Mouse (Mus musculus) MEL (cell line): ENCODE data around the gene Gm436. TPM values are rescaled to one million over a fixed set of nuclear protein-coding genes. Genes with fewer than 3 reads are reported as not detected.

Experiments used
- DNase-seq: peaks from one replicate; pipeline ENCODE4 v3.0.0; 2011; ENCODE audit warnings: low read depth, low spot score
- H3K27ac ChIP-seq: 2 replicates; pipeline ENCODE4 v1.5.1; 2012; ENCODE audit warnings: low read depth, mild to moderate bottlenecking, control low read depth, low read length, moderate library complexity; ENCODE audit not compliant: control insufficient read depth
- H3K27me3 ChIP-seq, 2 experiments: fragments of 150-350 bp in 1 of 2; sonication (generic) in 1 of 2; 2 replicates each; pipeline ENCODE4 v1.6.1; 2012; ENCODE audit warnings: low read length in 2 of 2, mild to moderate bottlenecking in 2 of 2, improper control_type of control experiment in 1 of 2, moderate library complexity in 1 of 2; ENCODE audit not compliant: insufficient read depth in 2 of 2, control insufficient read depth in 1 of 2
- H3K36me3 ChIP-seq, 2 experiments: 2 replicates each; pipeline ENCODE4 v1.6.1; 2012 to 2014; ENCODE audit warnings: low read length in 2 of 2, improper control_type of control experiment in 1 of 2, inconsistent platforms in 1 of 2, mild to moderate bottlenecking in 1 of 2; ENCODE audit not compliant: insufficient read depth in 2 of 2, control insufficient read depth in 1 of 2
- H3K4me1 ChIP-seq, 2 experiments: fragments of 150-350 bp in 1 of 2; sonication (generic) in 1 of 2; 2 replicates each; pipeline ENCODE4 v1.6.1; 2012; ENCODE audit warnings: low read length in 2 of 2, improper control_type of control experiment in 1 of 2, mild to moderate bottlenecking in 1 of 2; ENCODE audit not compliant: insufficient read depth in 2 of 2, control insufficient read depth in 1 of 2
- H3K4me3 ChIP-seq, 2 experiments: fragments of 150-350 bp in 1 of 2; sonication (generic) in 1 of 2; 2 replicates each; pipeline ENCODE4 v1.5.1; 2012; ENCODE audit warnings: low read depth in 2 of 2, low read length in 2 of 2, mild to moderate bottlenecking in 2 of 2, moderate library complexity in 2 of 2, control low read depth in 1 of 2, improper control_type of control experiment in 1 of 2; ENCODE audit not compliant: control insufficient read depth in 1 of 2, insufficient read depth in 1 of 2
- H3K79me2 ChIP-seq: 2 replicates; pipeline ENCODE4 v1.6.1; 2012; ENCODE audit warnings: mild to moderate bottlenecking, low read length, moderate library complexity; ENCODE audit not compliant: control insufficient read depth, poor library complexity, insufficient read depth
- H3K9ac ChIP-seq: 2 replicates; pipeline ENCODE4 v1.6.1; 2012; ENCODE audit warnings: low read depth, mild to moderate bottlenecking, control low read depth, low read length, moderate library complexity; ENCODE audit not compliant: control insufficient read depth, poor library complexity, severe bottlenecking
- H3K9me3 ChIP-seq: fragments of 150-350 bp; sonication (generic); replicated peaks from 2 replicates; pipeline ENCODE4 v1.6.1; 2012; ENCODE audit warnings: mild to moderate bottlenecking, low read length, improper control_type of control experiment, moderate library complexity; ENCODE audit not compliant: insufficient read depth
- E2F4 ChIP-seq: IDR thresholded peaks from 2 replicates; pipeline ENCODE4 v1.6.1; 2011; ENCODE audit warnings: low read depth, low read length, improper control_type of control experiment, borderline replicate concordance
- ELF1 ChIP-seq: IDR thresholded peaks from 2 replicates; pipeline ENCODE4 v1.6.1; 2014; ENCODE audit warnings: low read depth, mild to moderate bottlenecking, inconsistent platforms, low read length, improper control_type of control experiment, moderate library complexity
- KAT2A ChIP-seq: conservative IDR thresholded peaks from 2 replicates; pipeline ENCODE4 v1.6.1; 2012; ENCODE audit warnings: low read depth, low read length, improper control_type of control experiment, inconsistent platforms
- MAX ChIP-seq: IDR thresholded peaks from 2 replicates; pipeline ENCODE4 v1.6.1; 2011; ENCODE audit warnings: low read length, improper control_type of control experiment
- MXI1 ChIP-seq: IDR thresholded peaks from 2 replicates; pipeline ENCODE4 v1.6.1; 2011; ENCODE audit warnings: mild to moderate bottlenecking, low read depth, low read length, improper control_type of control experiment
- MYC ChIP-seq: IDR thresholded peaks from 2 replicates; pipeline ENCODE4 v1.6.1; 2011; ENCODE audit warnings: low read depth, mild to moderate bottlenecking, low read length, improper control_type of control experiment, moderate library complexity
- RCOR1 ChIP-seq: IDR thresholded peaks from 2 replicates; pipeline ENCODE4 v1.6.1; 2012; ENCODE audit warnings: low read depth, mild to moderate bottlenecking, inconsistent platforms, low read length, improper control_type of control experiment
- SIN3A ChIP-seq: IDR thresholded peaks from 2 replicates; pipeline ENCODE4 v1.6.1; 2012; ENCODE audit warnings: low read length, improper control_type of control experiment, inconsistent platforms
- SMC3 ChIP-seq: IDR thresholded peaks from 2 replicates; pipeline ENCODE4 v1.6.1; 2011; ENCODE audit warnings: low read depth, low read length, improper control_type of control experiment
- TCF12 ChIP-seq: IDR thresholded peaks from 2 replicates; pipeline ENCODE4 v1.6.1; 2014; ENCODE audit warnings: low read depth, mild to moderate bottlenecking, inconsistent platforms, low read length, improper control_type of control experiment, moderate library complexity
- UBTF ChIP-seq: IDR thresholded peaks from 2 replicates; pipeline ENCODE4 v1.6.1; 2012; ENCODE audit warnings: low read depth, mild to moderate bottlenecking, inconsistent platforms, low read length, improper control_type of control experiment, moderate library complexity, borderline replicate concordance; ENCODE audit not compliant: insufficient read depth
- USF1 ChIP-seq: IDR thresholded peaks from 2 replicates; pipeline ENCODE4 v1.6.1; 2014; ENCODE audit warnings: low read depth, mild to moderate bottlenecking, inconsistent platforms, low read length, improper control_type of control experiment, moderate library complexity
- ZMIZ1 ChIP-seq: IDR thresholded peaks from 2 replicates; pipeline ENCODE4 v1.6.1; 2012; ENCODE audit warnings: low read depth, mild to moderate bottlenecking, inconsistent platforms, low read length, improper control_type of control experiment, moderate library complexity
- ZNF384 ChIP-seq: IDR thresholded peaks from 2 replicates; pipeline ENCODE4 v1.6.1; 2012; ENCODE audit warnings: low read depth, mild to moderate bottlenecking, inconsistent platforms, low read length, improper control_type of control experiment
- polyA plus RNA-seq, 2 experiments: library from polyadenylated mRNA; stranded (reverse) in 1 of 2; unstranded in 1 of 2; fragments of >175 nt in 1 of 2; fragments of >200 nt in 1 of 2; gene quantifications; 2 replicates each; pipeline versions ENCODE4 v1.2.1 to v1.2.4; 2012; ENCODE audit warnings: low replicate concordance in 2 of 2, low read depth in 1 of 2; ENCODE audit not compliant: insufficient read length in 2 of 2, insufficient read depth in 1 of 2, missing spikeins in 1 of 2
- total RNA-seq: library from RNA; depleted of rRNA; stranded (reverse); fragments of 300-350 nt; gene quantifications from 2 replicates; pipeline ENCODE4 v1.2.3, GENCODE M21; 2012; rRNA removed

Gm436 gene
- total and polyA plus RNA-seq, 3 experiments = not detected

GRCm38 (mm10) chr4:144638263-144638662, 47.9 kb downstream of the Gm436 start:
- DNase-seq = no peak

More at GRCm38 (mm10) chr4:144638263-144638662, 47.9 kb downstream of the Gm436 start:
- Histone ChIP-seq H3K36me3 (no peaks in the 10 kb centered on the region), H3K4me3 (no peak overlapping the region), H3K27ac (no peak overlapping the region), H3K27me3 (no peaks in the 10 kb centered on the region), H3K4me1 (no peaks in the 10 kb centered on the region), H3K79me2 (no peaks in the 10 kb centered on the region), H3K9ac (no peak overlapping the region), H3K9me3 (no peaks in the 10 kb centered on the region)
- TF ChIP-seq UBTF = no peak
- TF ChIP-seq ELF1 = no peak
- no peak for TF ChIP-seq E2F4
- no peak for TF ChIP-seq MXI1
- no peak for TF ChIP-seq ZMIZ1
- no peak for TF ChIP-seq USF1
- no peak for TF ChIP-seq KAT2A
- TF ChIP-seq ZNF384 = no peak
- no peak for TF ChIP-seq SIN3A
- no peak for TF ChIP-seq MAX
- TF ChIP-seq RCOR1 = no peak
- TF ChIP-seq SMC3 = no peak
- TF ChIP-seq MYC = no peak
- no peak for TF ChIP-seq TCF12

Other genes with a start within 250 kb of the Gm436 start
- gene 1700012P22Rik, start 247.6 kb downstream of the Gm436 start, total RNA-seq = not detected in 2 replicates
- not detected for gene 1700012P22Rik, start 247.6 kb downstream of the Gm436 start, polyA plus RNA-seq
- gene Gm9944, start 233.1 kb downstream of the Gm436 start, total RNA-seq = not detected in 2 replicates
- gene Gm9944, start 233.1 kb downstream of the Gm436 start, polyA plus RNA-seq = not detected
- gene Aadacl3, start 222.6 kb downstream of the Gm436 start, total RNA-seq = not detected in 2 replicates
- not detected for gene Aadacl3, start 222.6 kb downstream of the Gm436 start, polyA plus RNA-seq
- gene 9430007A20Rik, start 166.5 kb downstream of the Gm436 start, total RNA-seq = not detected in 2 replicates
- gene 9430007A20Rik, start 166.5 kb downstream of the Gm436 start, polyA plus RNA-seq = not detected
- not detected in 2 replicates for gene Gm13124, start 121.2 kb downstream of the Gm436 start, total RNA-seq
- gene Gm13124, start 121.2 kb downstream of the Gm436 start, polyA plus RNA-seq = not detected
- gene Aadacl4, start 72.7 kb downstream of the Gm436 start, total RNA-seq = not detected in 2 replicates
- gene Aadacl4, start 72.7 kb downstream of the Gm436 start, polyA plus RNA-seq = not detected
- gene Gm13178, start 35.0 kb upstream of the Gm436 start, total RNA-seq = not detected in 2 replicates
- not detected for gene Gm13178, start 35.0 kb upstream of the Gm436 start, polyA plus RNA-seq
- not detected in 2 replicates for gene Gm438, start 100.2 kb upstream of the Gm436 start, total RNA-seq
- gene Gm438, start 100.2 kb upstream of the Gm436 start, polyA plus RNA-seq = not detected
- 0.89 and 2.1 TPM in 2 replicates for gene Dhrs3, start 206.5 kb upstream of the Gm436 start, total RNA-seq
- gene Dhrs3, start 206.5 kb upstream of the Gm436 start, polyA plus RNA-seq = 1 to 10 TPM in 1 of 2 experiments, not detected in 1; 2.2 TPM